Mouse (Mus musculus): ENCODE measurements around the gene Anapc15-ps.

DNA sequence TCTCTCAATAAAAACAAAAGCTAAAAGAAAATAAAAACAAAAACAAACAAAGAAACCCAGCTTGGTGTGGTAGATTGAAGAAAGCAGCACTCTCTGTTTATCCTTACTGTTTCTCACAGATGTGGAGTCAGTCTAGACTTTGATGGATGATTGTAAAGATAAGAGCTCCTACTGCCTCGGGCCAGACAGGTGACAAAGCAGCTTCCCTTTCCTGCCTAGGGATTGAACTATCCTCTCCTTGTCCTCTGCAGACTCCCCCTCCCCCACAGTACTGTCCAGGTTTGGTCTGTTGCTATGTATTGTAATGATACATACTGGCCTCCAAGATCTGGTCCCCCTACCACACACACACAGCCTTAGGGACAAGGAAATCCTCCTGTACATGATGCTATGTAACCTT, 45.5 kb upstream of the Anapc15-ps start:
- TF ChIP-seq POLR2A (IDR thresholded peaks at IDR 0.05; ENCODE audit: insufficient read depth, low read depth, low read length) (no peak), CTCF (IDR thresholded peaks at IDR 0.05; ENCODE audit: insufficient read depth, low read depth, low read length) (no peak)
